Mouse (Mus musculus): ENCODE results near the gene Fabp3.

Gene Fabp3

DNA sequence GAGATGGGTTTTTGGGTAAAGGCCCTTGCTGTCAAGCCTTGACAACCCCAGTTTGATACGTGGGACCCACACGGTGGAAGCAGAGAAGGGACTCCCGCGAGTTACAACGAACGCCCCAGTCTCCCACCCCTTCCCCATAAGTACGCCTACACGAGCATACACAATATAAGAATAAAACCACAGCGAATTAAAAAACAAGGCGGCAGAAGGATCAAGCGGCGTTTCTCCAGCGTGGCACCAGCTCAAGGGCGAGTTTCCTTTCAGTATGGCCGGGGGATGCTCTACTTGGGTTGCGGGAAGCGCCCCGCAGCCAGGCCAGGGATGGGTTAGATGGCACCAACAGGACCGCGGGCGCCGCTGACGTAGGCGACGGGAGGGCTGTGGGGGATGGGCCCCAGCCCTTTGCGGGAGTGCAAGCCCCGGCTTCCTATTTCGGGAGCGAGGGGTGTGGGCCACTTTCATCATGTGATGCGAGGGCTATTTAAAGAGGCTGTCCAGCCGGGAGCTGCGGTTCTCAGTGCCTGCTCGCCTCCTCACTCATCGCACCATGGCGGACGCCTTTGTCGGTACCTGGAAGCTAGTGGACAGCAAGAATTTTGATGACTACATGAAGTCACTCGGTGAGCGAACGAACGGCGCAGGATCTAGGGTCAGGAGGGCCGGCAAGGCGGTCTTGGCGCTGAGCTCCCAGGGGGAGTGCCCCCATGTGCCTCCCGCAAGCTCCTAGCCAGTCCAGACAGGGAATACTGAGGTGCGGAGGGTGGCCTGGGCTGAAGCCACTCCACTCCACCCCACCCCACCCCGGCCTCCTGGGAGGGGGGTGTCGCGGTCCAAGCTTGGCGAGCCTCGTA lies at the start of gene Fabp3, which contains the start of gene Gm10570:
Gene Fabp3 (plus strand): TSS at position 365 of the 851 bp plus-strand sequence.
Gene Gm10570 (minus strand): TSS at position 444 of the 851 bp plus-strand sequence.
- DNase-seq (ENCODE audit: extremely low read depth, low read depth) = no peak

DNA sequence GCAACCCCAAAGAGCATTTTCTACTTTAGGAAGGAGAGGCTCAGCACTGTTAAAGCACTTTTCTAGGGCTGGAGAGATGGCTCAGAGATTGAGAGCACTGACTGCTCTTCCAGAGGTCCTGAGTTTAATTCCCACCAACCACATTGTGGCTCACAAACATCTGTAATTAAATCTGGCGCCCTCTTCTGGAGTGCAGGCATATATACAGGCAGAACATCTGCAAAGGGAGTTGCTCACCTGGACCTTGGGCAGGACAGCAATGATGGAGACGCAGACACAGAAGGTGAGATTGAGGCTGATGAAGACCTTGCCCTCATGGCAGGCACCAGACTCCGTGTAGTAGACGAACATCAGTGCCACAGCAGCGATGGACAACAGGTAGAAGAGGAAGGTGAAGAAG lies 48.0 kb upstream of the Fabp3 start:
- no peak for DNase-seq (ENCODE audit: extremely low read depth, low read depth)

DNA sequence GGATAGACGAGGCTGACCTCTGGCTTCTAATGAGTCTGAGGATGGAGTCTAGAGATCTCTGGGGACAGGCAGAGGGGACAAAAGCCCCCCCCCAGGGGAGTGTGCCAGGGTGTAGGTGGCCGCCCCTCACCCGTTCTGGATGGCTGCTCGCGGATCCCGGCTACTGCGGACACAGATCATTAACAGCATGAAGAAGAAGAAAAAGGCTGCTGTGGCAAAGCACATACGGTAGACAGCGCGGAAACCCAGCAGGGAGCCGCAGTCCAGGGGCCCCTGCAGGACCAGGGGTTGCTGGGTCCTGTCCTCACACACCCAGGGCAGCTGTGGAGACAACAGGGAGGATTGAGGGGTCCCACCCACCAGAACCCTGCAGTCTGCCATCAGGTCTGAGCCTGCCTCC lies 44.3 kb upstream of the Fabp3 start:
- no peak for DNase-seq (ENCODE audit: extremely low read depth, low read depth)

DNA sequence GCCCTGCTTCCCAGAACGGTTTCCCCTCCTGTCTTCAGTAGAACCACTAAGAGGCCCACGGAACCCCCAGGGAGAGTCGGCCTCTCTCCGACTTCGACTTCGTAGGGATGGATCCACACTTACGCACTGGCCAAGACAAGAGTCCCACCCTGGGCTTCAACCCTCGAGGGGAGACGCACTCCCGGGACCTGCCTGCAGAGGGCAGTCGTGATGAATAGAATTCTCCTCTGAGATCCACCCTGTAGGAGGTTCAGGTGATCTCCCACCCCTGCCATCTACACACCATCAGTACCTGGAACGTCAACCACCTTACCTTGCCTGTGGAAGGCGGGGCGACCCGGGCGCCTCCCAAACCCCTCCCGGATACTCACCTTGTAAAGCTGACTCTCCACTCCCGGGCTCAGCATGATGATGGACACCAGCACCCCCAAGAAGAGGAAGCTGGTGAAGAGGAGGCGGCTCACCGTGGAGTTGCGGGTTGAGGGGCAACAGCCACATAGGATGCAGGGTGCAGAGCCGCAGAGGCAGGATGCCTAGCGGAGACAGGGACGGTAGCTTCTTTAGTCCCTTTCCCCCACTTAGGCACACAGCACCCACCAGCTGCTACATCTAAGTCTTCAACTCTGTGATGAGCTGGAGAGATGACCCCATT lies 43.6 kb upstream of the Fabp3 start:
- peak; percentile 32 for DNase-seq (ENCODE audit: extremely low read depth, low read depth)

DNA sequence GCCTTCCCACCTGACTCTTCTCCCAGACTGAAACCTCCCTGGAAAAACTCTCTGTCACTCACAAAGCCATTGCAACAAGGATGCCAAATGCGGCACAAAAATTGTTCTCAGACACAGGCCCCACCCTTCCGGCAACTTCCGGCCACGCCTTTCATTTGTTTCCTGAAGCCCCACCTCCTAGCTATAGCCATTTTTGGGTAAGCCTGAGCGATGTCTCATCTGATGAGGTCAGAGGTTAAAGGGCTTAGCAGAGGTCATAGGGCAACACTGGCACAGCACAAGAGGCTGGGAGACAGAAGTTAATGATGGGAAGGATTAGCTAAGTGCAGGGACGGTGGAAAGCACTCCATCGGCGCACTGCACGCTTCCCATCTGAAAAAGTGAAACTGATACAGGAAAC lies 41.8 kb upstream of the Fabp3 start:
- no peak for DNase-seq (ENCODE audit: extremely low read depth, low read depth)

DNA sequence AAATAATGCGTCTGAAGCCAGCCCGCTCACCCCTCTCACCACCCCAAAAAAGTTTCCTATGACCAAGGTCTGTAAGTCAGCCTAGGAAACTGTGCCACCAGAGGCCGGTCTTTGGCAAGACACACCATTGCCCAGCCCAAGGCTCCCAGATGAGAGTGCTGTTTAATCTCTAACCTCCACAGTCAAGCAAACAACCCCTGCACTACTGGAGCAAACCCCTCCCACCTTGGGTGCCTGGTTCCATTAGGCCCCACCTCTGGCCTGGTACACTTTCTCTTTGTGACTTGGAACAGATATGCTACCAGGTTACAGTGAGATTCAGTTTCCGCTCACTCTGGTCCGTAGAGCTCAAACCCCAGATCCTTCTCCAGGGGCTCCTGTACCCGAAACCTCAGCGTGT lies 41.3 kb upstream of the Fabp3 start:
- DNase-seq (ENCODE audit: extremely low read depth, low read depth) = no peak

DNA sequence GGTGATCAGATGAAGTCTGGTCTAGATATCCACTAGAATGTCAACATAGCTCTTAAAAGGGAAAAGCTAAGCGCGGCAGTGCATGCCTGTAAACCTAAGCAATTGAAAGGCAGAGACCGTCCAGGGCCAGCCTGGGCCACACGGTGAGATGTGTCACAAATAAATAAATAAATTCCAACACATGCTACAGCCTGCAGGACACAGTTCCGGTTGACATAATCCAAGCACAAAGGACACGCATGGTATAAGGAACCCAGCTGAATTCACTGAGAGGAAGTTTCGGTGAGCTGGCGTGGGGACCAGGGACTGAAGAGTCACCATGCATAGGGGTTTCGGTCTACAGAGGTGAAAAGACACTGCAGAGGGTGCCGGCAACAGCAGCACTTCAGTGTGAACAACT lies 39.7 kb upstream of the Fabp3 start:
- no peak for DNase-seq (ENCODE audit: extremely low read depth, low read depth)

DNA sequence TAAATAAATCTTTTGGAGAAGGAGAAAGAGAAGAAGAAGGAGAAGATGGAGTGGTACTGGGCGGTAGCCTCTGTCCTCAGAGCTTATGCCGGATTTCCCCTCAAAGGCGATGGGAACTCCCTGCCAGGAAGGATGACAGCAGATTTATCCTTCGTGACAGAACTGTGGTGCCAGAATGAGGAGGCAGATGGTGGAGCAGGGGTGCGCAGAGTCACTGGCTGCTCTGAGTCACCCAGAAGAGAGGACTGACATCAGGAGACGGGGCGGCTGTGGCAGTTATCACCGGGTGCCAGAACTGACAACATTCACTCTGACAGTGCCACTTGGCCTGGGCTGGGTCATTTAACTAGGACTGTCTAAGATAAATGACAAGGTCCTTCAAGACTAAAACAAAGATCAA lies 38.3 kb upstream of the Fabp3 start:
- no peak for DNase-seq (ENCODE audit: extremely low read depth, low read depth)

DNA sequence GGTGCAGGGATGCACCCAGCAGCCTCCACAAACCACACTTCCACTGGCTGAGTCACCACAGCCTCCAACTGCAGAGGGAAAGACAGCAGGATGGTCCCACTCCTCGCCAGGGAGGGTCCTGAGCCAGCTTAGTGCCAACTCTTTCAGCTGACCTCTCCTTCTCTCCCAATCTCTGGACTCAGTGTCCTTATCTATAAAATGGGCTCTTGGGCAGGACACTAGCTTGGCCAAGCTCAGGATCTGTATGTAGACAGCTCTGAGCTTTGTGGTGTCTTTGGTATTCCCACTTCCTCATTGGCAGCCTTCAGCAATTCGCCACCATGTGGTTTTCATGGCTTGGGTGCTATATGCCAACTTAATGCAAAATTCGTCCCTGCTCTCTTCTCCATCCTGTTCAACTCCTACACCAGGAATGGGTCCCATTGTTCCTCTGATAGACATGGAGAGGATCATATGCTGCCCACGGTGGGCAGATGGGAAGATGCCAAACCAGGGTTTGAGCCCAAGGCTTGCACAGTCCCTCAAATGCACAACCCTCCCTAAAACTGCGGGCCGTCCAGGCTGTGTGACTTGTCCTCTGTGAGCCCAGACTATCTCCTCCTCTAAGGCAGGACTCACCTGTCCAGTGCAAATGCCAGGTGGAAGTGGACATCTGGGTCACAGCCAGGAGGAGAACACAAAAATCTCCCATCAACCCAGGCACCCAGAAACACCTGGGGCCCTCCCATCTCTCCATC lies 37.6 kb upstream of the Fabp3 start:
- no peak for DNase-seq (ENCODE audit: extremely low read depth, low read depth)

DNA sequence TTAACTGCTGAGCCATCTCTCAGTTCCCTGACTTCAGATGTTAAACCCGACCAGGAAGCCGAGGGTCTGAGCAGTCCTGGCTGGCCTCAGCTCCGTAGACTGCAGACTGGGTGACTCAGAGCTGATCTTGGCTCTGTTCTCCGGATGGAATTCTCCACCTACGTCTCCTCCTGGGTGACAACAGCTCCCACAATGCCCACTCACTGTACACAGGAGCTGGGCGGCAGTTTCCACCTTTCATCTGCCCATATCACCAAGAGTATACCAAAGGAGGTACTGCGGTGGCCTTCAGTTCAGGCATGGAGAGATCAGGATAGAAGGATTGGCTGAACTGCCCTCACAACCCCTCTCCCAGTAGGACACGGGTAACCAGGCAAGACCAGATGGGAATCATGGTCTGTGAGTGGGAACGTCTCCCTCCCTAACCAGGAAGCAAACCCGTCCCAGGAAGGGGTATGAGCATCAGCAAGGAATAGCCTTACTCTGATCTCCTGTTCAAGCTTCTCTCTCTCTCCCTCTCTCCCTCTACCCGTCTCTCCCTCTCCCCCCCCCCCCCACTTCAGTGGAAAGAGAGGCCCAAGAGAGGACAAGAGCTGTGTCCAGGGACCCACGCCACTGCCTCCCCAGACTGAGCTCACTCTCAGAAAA lies 34.6 kb upstream of the Fabp3 start:
- no peak for DNase-seq (ENCODE audit: extremely low read depth, low read depth)

DNA sequence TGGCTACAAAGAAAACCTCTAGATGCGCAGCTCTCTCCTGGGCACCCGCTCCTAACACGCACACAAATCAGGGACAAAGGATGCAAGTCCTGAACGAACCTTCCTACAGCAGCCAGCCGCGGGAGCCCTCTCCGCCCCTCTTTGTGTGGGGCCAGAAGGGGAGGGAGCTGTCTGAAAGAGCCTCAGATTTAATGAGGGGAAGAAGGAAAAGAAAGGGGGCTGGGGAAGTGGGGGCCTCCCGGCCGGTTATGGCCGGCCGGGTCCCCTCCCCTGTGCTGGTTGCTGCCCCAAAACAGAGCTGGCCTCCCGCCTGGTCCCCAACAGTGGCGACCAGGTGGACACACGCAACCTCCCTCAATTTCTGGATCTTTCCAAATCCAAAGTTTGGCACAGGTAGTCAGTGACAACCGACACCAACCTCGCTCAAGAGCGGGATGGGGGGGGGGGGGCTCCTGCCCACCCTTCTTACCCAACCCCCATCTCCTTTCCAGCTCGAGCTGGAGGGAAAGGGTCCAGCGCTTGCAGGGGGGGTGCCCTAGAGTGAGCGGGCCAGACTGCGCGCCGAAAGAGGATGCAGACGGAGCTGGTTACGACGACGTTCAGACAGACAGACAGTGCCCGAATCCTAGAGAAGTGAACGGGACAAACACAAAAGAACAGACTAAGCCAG lies 33.9 kb upstream of the Fabp3 start:
- no peak for DNase-seq (ENCODE audit: extremely low read depth, low read depth)

DNA sequence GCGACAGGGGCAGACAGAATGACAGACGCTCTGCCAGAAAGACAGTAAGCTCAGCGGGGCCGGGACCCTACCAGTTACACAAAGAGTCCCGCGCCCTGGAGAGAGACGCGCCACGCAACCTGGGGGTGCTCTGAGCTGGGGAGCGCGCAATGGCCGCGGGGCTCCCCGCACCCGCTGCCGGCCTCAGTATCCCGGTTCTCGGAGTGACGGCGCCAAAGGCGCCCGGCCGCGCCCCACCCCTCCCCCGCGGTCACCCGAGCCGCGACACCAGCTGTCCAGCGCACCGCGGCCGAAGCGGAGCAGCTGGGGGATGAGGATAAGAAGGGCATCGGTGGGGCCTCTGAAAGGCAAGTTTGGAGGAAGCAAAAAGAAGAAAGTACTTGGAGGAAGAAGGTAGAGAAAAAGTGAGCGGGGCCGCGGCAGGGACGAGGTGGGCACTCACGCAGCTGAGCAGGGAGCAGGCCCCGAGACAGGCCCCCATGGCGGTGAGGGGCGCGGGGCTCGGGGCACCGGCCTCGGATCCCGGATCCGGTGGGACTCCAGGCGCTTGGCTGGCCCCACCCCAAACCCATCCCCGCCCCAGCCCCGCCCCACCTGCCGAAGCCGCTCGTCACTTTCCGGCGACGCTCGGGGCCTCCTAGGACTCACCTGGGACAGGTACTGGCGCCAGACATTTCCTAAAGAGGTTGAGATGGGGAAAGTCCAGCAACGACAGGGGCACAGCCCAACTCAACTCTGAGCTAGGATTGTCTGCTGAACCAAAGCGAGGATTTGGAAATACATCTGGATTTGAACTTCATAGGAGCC lies 33.2 kb upstream of the Fabp3 start:
- DNase-seq (ENCODE audit: extremely low read depth, low read depth) = no peak

DNA sequence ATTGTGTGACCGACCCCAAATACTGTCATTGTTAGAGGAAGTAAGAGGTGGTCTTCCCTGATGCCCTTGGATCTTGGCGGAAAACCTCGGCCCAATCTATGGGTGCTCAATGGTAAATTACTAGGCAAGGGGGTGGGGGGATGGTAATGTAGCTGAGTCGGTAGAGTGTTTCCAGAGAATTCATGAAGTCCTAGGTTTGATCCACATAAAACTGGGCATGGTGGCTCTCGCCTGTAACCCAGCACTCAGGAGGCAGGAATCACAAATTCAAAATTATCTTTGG lies 32.6 kb upstream of the Fabp3 start:
- no peak for DNase-seq (ENCODE audit: extremely low read depth, low read depth)

DNA sequence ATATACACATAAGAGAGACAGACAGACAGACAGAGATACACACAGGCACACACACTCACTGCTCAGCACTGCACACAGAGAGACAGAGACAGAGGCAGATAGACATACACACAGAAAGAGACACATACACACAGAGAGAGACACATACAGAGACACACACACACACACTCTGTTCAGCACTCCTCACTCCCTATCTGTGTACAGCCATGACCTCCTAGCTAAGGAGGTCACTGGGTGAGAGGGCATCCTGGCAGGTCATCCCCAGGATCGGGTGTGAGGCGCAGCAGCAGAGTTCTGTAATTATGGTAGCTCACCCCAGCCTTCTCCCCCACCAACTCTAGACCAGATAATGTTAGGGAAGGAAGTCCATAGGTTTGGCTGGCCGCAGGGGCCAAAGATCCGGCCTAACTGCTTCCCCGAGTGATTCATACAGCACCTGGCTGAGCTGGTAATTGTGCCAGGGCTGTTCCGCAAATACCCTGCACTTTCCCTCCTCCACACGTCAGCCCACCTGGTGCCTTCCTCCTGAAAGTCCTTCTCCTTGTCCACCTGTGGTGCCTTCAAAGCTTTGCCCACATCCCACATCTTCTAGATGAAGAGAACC lies 31.7 kb upstream of the Fabp3 start:
- DNase-seq (ENCODE audit: extremely low read depth, low read depth) = no peak

DNA sequence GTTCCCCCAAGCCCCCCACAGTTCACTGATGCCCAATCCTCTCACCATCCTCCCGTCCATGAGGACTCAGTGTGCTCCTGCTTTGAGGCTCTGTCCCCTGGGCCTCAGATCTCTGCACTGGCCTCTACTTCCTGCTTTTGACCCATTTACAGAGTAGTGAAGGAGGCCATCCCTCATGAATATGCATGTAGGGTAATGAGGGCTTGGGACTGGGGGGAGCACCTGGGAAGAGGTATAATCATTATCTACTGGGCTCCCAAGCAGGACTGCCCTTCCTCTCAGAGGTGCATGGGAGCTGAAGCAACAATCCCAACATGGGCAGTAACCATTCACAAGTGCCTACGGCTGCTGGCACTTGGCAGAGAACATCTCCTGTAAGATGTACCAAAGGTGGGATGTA lies 29.3 kb upstream of the Fabp3 start, which contains the start of gene Serinc2:
Gene Serinc2 (minus strand): TSS at position 101 of the 400 bp plus-strand sequence.
- DNase-seq (ENCODE audit: extremely low read depth, low read depth) = no peak

DNA sequence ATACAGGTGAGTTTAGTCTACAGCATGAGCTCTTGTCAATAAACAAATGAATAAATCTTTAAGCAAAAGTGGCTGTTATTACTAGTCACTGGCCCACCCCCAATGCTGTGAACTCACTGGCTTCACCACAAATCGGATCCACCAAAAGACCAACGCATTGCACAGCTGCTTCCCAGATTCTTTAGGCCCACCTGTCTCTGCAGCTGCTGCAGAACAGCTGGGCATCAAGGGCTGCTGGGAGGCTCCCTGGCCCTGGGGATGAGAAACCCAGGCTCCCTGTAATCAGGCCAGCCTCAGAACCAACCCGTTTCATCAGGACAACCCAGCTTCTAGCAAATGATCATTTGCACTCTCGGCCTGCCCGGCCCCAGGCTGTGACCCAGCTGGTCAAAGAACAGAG lies 25.5 kb upstream of the Fabp3 start:
- no peak for DNase-seq (ENCODE audit: extremely low read depth, low read depth)

DNA sequence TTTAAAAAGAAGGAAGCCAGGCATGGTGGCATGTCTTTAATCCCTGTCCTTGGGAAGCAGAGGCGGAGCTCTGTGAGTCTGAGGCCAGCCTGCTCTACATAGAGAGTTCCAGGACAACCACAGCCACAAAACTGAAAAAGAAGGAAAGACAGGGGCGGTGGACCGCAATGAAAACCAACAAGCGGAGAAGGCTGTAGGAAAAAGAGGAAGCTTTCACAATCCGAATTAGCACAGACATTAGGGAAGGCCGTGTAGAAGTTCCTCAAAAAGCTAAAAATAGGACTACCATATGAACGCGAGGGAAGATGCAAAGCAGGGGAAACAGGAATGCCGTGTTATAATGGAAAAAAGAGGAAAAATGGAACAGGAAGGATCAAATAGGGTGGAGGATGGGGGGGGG lies 24.6 kb upstream of the Fabp3 start:
- no peak for DNase-seq (ENCODE audit: extremely low read depth, low read depth)

DNA sequence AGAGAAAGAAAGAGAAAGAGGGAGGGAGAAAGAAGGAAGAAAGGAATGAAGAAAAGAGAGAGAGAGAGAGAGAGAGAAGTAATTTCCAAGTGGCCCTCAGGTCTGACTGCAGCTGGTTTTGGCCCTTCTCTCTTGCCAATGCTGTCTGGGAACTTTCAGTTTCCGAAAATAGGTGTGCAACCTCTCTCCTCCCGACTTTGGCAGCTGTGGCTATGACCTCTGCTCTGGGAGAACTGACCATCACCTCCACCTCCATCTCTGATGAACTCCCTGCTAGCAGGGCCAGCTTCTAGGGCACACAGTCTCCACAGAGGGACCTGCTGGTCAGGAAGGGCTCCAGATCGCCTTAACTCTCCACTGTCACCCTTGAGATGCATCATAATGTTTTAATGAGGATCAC lies 21.9 kb upstream of the Fabp3 start:
- DNase-seq (ENCODE audit: extremely low read depth, low read depth) = no peak

DNA sequence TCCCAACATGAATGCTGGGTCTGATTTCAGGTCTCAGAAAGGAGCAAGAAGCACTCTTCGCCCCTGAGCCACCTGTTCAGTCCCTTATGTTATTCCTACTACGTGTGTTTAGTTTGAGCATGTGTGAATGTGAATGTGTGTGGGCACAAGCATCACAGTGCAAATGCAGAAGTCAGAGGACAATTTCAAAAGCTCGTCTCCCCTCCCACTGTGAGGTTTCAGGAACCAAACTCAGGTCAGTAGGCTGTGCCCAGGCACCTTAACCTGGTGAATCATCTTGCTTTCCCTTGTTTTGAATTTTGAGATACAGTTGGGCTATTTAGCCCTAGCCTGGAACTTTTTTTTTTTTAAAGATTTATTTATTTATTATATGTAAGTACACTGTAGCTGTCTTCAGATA lies 18.6 kb upstream of the Fabp3 start:
- DNase-seq (ENCODE audit: extremely low read depth, low read depth) = no peak

DNA sequence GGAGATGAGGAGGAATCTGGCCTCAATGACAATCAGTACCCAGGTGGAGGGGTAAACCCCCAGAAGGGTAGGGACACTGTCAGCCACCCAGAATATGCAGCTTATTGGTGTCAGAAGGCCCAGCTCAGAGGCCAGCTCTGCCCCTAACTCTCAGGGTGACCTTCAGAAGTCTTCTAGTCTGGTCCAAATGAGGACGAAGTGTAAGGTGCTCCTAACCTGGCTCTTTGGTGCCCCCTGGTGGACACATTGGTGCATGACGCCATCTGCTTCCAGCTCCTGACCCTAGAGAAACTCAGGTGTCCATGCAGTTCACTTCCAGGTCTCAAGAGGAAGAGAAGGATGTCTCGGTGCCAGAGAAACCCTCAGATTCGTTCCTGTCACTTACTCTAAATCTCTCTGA lies 16.1 kb upstream of the Fabp3 start:
- DNase-seq (ENCODE audit: extremely low read depth, low read depth) = peak; percentile 45
